Mouse (Mus musculus) gastrocnemius, postnatal 25 days (tissue): ENCODE measurements around the gene Pdk2. TPM values are rescaled to one million over a fixed set of nuclear protein-coding genes. Genes with fewer than 3 reads are reported as not detected.

Experiments
- DNase-seq: peaks from one replicate; pipeline ENCODE4 v3.0.0; 2022
- total RNA-seq, 2 experiments: library from RNA; stranded (reverse); gene quantifications; 1 replicate in 1 of 2; 2 replicates in 1 of 2; pipeline ENCODE4 v1.2.3; 2021

Gene Pdk2
- total RNA-seq, 2 experiments from 2014 or later: 351 to 396 TPM

- no peak for DNase-seq
These were observed 29.3 kb upstream of the Pdk2 start for GRCm38 (mm10) chr11:95070140-95071107.

GRCm38 (mm10) chr11:95069226-95069957 lies 28.2 kb upstream of the Pdk2 start:
- no peak for DNase-seq

GRCm38 (mm10) chr11:95056768-95057501 lies 15.8 kb upstream of the Pdk2 start:
- no peak for DNase-seq

- no peak for DNase-seq
These were observed 11.9 kb upstream of the Pdk2 start for GRCm38 (mm10) chr11:95053062-95053461.

GRCm38 (mm10) chr11:95046980-95047680 lies 6.0 kb upstream of the Pdk2 start:
- DNase-seq: no peak

- DNase-seq: no peak
These were observed 3.2 kb upstream of the Pdk2 start for GRCm38 (mm10) chr11:95044185-95044870.

- DNase-seq: no peak
These were observed 2.5 kb upstream of the Pdk2 start for GRCm38 (mm10) chr11:95043608-95044007.

GRCm38 (mm10) chr11:95043060-95043459 lies 1.9 kb upstream of the Pdk2 start:
- no peak for DNase-seq

GRCm38 (mm10) chr11:95042096-95042495 lies 942 bp upstream of the Pdk2 start:
- peak; percentile 80 for DNase-seq

- DNase-seq: peak; percentile 84
These were observed 539 bp downstream of the Pdk2 start for GRCm38 (mm10) chr11:95040491-95041138.

- no peak for DNase-seq
These were observed 1.4 kb downstream of the Pdk2 start for GRCm38 (mm10) chr11:95039766-95040165.

GRCm38 (mm10) chr11:95038818-95039655 lies 2.1 kb downstream of the Pdk2 start:
- no peak for DNase-seq

- DNase-seq: no peak
These were observed 2.9 kb downstream of the Pdk2 start for GRCm38 (mm10) chr11:95038156-95038817.

- DNase-seq: no peak
These were observed 3.8 kb downstream of the Pdk2 start for GRCm38 (mm10) chr11:95037306-95037705.

GRCm38 (mm10) chr11:95036521-95036920 lies 4.6 kb downstream of the Pdk2 start:
- no peak for DNase-seq

- no peak for DNase-seq
These were observed 6.3 kb downstream of the Pdk2 start for GRCm38 (mm10) chr11:95034902-95035301.

GRCm38 (mm10) chr11:95033617-95034016 lies 7.5 kb downstream of the Pdk2 start:
- DNase-seq: no peak

GRCm38 (mm10) chr11:95032945-95033344 lies 8.2 kb downstream of the Pdk2 start:
- no peak for DNase-seq

GRCm38 (mm10) chr11:95027850-95028470 lies 13.2 kb downstream of the Pdk2 start:
- DNase-seq: no peak
